Mouse (Mus musculus) central nervous system, embryonic 11.5 days (tissue): ENCODE results near the gene Atp13a2. TPM values are rescaled to one million over a fixed set of nuclear protein-coding genes. Genes with fewer than 3 reads are reported as not detected.

ENCODE experiments used
- polyA plus RNA-seq: library from polyadenylated mRNA; depleted of rRNA; stranded (reverse); fragments of >200 nt; gene quantifications from 2 replicates; pipeline ENCODE4 v1.2.3, GENCODE M21; 2012; rRNA removed

The Atp13a2 gene
- 73.2 and 75.5 TPM in 2 replicates for polyA plus RNA-seq

GRCm38 (mm10) chr4:140986711-140987395 is at the start of gene Atp13a2:
Gene Atp13a2, plus strand, starts transcription at chr4:140986873.

DNA sequence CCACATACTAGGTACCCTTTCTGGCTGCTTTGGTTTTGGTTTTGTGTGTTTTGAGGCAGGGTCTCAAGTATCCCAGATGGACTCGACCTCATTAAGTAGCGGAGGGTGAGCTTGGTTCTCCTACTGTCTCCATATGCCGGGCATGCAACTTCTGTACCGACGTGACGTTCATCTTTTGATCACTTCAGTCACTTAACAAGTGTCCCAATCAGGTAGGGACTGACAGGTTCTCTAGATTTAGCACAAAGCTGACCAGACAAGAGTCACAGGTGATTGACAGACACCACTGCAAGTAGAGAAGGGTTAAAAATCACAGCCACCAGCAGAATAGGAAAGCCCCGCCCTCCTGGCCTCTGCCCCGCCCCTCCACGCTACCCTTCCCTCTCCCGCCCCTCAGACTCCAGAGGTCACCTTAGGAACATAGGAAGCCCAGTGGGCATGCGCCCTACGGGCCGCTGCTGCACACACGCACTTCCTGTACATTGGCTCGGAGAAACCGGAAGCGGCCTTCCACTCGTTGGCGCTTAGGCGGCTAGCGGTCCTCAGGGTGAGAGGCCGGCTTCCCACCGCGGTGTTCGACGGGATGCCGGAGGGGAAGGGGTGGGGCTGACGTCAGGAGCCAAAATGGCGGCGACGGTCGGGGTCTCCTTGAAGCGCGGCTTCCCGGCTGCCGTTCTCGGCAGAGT is 25.7 kb upstream of the Atp13a2 start, which contains the start of gene Sdhb:
Gene Sdhb, plus strand, starts transcription at position 423 of the 686 bp plus-strand sequence.

DNA sequence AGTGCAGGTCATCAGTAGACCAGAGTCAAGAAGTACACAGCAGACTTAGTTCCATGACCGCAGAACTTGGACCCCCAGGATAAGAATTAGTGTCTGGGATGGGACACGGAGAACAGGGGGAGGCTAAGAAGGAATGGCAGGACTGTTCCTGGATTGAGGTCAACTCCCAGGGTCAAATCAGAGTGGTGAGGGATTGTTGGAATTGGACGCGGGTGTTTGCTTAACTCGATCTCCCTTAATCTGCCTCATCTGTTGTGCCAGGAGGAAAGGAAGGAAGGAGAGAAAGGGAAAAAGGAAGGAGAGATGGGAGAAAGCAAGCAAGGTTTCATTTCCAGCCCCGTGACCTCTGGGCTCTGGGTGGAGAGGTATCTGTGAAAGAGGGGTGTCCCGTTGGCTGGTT is 23.4 kb downstream of the Atp13a2 start, which contains the start of gene Mfap2:
Gene Mfap2, plus strand, starts transcription at position 301 of the 400 bp plus-strand sequence.

Other genes with a start within 250 kb of the Atp13a2 start
- not detected in 2 replicates for gene Padi6, start 244.2 kb upstream of the Atp13a2 start, polyA plus RNA-seq
- gene Padi4, start 212.6 kb upstream of the Atp13a2 start, polyA plus RNA-seq, result 0.42 and 0.46 TPM in 2 replicates
- 0.12 and 0.17 TPM in 2 replicates for gene Padi3, start 176.2 kb upstream of the Atp13a2 start, polyA plus RNA-seq
- 0.11 and 0.14 TPM in 2 replicates for gene Padi1, start 141.1 kb upstream of the Atp13a2 start, polyA plus RNA-seq
- gene Padi2, start 80.5 kb upstream of the Atp13a2 start, polyA plus RNA-seq, result 0.71 and 1.1 TPM in 2 replicates
- gene Sdhb, start 25.7 kb upstream of the Atp13a2 start, polyA plus RNA-seq, result 236 and 247 TPM in 2 replicates
- gene Mfap2, start 23.5 kb downstream of the Atp13a2 start, polyA plus RNA-seq, result 178 and 251 TPM in 2 replicates
- gene Crocc, start 73.7 kb downstream of the Atp13a2 start, polyA plus RNA-seq, result 37.5 and 62.7 TPM in 2 replicates
- 43.7 and 56.2 TPM in 2 replicates for gene Necap2, start 91.5 kb downstream of the Atp13a2 start, polyA plus RNA-seq
- gene Spata21, start 101.5 kb downstream of the Atp13a2 start, polyA plus RNA-seq, result 0.05 TPM in 1 of 2 replicates, not detected in the other
- 47.5 and 57.5 TPM in 2 replicates for gene Szrd1, start 152.9 kb downstream of the Atp13a2 start, polyA plus RNA-seq
- gene Fbxo42, start 161.0 kb downstream of the Atp13a2 start, polyA plus RNA-seq, result 17.6 and 19.8 TPM in 2 replicates
- 4.7 and 6.5 TPM in 2 replicates for gene Rsg1, start 227.1 kb downstream of the Atp13a2 start, polyA plus RNA-seq